Mouse (Mus musculus): ENCODE data around the gene Apoo. TPM values are rescaled to one million over a fixed set of nuclear protein-coding genes. Genes with fewer than 3 reads are reported as not detected.
A peak's percentile ranks its signal among the peaks of the same experiment; 100 is the strongest.
"Not testable (repeated sequence)": the region's sequence is repeated elsewhere in the genome, so short reads cannot be mapped to it uniquely, and the experiment has no call there.

Apoo gene
- polyA plus RNA-seq, 1 experiment: 43.1 TPM

- DNase-seq: peak; percentile 22
- H3K27ac ChIP-seq (ENCODE audit: insufficient read depth, low read depth, low read length): no peak overlapping the region
- no peaks in the 10 kb centered on the region for H3K27me3 ChIP-seq (replicated peaks; ENCODE audit: control insufficient read depth, insufficient read depth, low read length)
- H3K4me1 ChIP-seq (ENCODE audit: control insufficient read depth, insufficient read depth, low read length): no peaks in the 10 kb centered on the region
- H3K36me3 ChIP-seq (ENCODE audit: control insufficient read depth, insufficient read depth, low read length): no peaks in the 10 kb centered on the region
- 25% methylated on average over 3 of the region's 3 CpGs for WGBS
- no peak for TF ChIP-seq POLR2A (IDR thresholded peaks at IDR 0.05; ENCODE audit: low read depth, low read length)
- TF ChIP-seq CTCF (conservative IDR thresholded peaks at IDR 0.05; ENCODE audit: insufficient read depth, insufficient read length, low read depth, low read length): no peak
- no peak overlapping the region for H3K4me3 ChIP-seq (ENCODE audit: insufficient read depth, low read depth, low read length)
These were observed 42.1 kb downstream of the Apoo start for GRCm38 (mm10) chrX:94408975-94409374.

- Histone ChIP-seq H3K27ac (ENCODE audit: insufficient read depth, low read depth, low read length) (no peak overlapping the region), H3K27me3 (replicated peaks; ENCODE audit: control insufficient read depth, insufficient read depth, low read length) (no peaks in the 10 kb centered on the region), H3K4me1 (ENCODE audit: control insufficient read depth, insufficient read depth, low read length) (no peaks in the 10 kb centered on the region), H3K4me3 (ENCODE audit: insufficient read depth, low read depth, low read length) (no peak overlapping the region), H3K36me3 (ENCODE audit: control insufficient read depth, insufficient read depth, low read length) (no peaks in the 10 kb centered on the region)
- no peak for TF ChIP-seq CTCF (conservative IDR thresholded peaks at IDR 0.05; ENCODE audit: insufficient read depth, insufficient read length, low read depth, low read length)
- no peak for TF ChIP-seq POLR2A (IDR thresholded peaks at IDR 0.05; ENCODE audit: low read depth, low read length)
- WGBS: 94% methylated on average over 2 of the region's 2 CpGs
- DNase-seq: no peak
These were observed 53.3 kb downstream of the Apoo start for GRCm38 (mm10) chrX:94420210-94420609.

GRCm38 (mm10) chrX:94431548-94432375 is 64.8 kb downstream of the Apoo start:
- Histone ChIP-seq H3K4me1 (ENCODE audit: control insufficient read depth, insufficient read depth, low read length) (no peaks in the 10 kb centered on the region), H3K4me3 (ENCODE audit: insufficient read depth, low read depth, low read length) (no peak overlapping the region), H3K27ac (ENCODE audit: insufficient read depth, low read depth, low read length) (no peak overlapping the region), H3K36me3 (ENCODE audit: control insufficient read depth, insufficient read depth, low read length) (no peaks in the 10 kb centered on the region), H3K27me3 (replicated peaks; ENCODE audit: control insufficient read depth, insufficient read depth, low read length) (no peaks in the 10 kb centered on the region)
- DNase-seq: peak; percentile 28
- TF ChIP-seq POLR2A (IDR thresholded peaks at IDR 0.05; ENCODE audit: low read depth, low read length): no peak
- TF ChIP-seq CTCF (conservative IDR thresholded peaks at IDR 0.05; ENCODE audit: insufficient read depth, insufficient read length, low read depth, low read length): peak; percentile 44
- WGBS: 22% methylated on average over 9 of the region's 9 CpGs

GRCm38 (mm10) chrX:94445427-94445826 is 78.5 kb downstream of the Apoo start:
- not testable (repeated sequence) for H3K27me3 ChIP-seq (replicated peaks; ENCODE audit: control insufficient read depth, insufficient read depth, low read length); H3K4me3 ChIP-seq (ENCODE audit: insufficient read depth, low read depth, low read length); H3K4me1 ChIP-seq (ENCODE audit: control insufficient read depth, insufficient read depth, low read length); DNase-seq; H3K27ac ChIP-seq (ENCODE audit: insufficient read depth, low read depth, low read length); H3K36me3 ChIP-seq (ENCODE audit: control insufficient read depth, insufficient read depth, low read length)
- no CpG with 5 or more reads among the region's 3 CpGs for WGBS

- H3K27ac ChIP-seq (ENCODE audit: insufficient read depth, low read depth, low read length); H3K4me3 ChIP-seq (ENCODE audit: insufficient read depth, low read depth, low read length); DNase-seq; H3K36me3 ChIP-seq (ENCODE audit: control insufficient read depth, insufficient read depth, low read length); H3K4me1 ChIP-seq (ENCODE audit: control insufficient read depth, insufficient read depth, low read length); H3K27me3 ChIP-seq (replicated peaks; ENCODE audit: control insufficient read depth, insufficient read depth, low read length): not testable (repeated sequence)
- WGBS: 98% methylated on average over 2 of the region's 2 CpGs
These were observed 79.1 kb downstream of the Apoo start for GRCm38 (mm10) chrX:94446021-94446420.

GRCm38 (mm10) chrX:94450047-94450881 is 83.3 kb downstream of the Apoo start:
- not testable (repeated sequence) for H3K27me3 ChIP-seq (replicated peaks; ENCODE audit: control insufficient read depth, insufficient read depth, low read length)
- no CpG with 5 or more reads among the region's 7 CpGs for WGBS

GRCm38 (mm10) chrX:94459346-94459745 is 92.4 kb downstream of the Apoo start:
- Histone ChIP-seq H3K4me1 (ENCODE audit: control insufficient read depth, insufficient read depth, low read length) (no peaks in the 10 kb centered on the region), H3K4me3 (ENCODE audit: insufficient read depth, low read depth, low read length) (no peak overlapping the region), H3K27me3 (replicated peaks; ENCODE audit: control insufficient read depth, insufficient read depth, low read length) (no peaks in the 10 kb centered on the region), H3K27ac (ENCODE audit: insufficient read depth, low read depth, low read length) (no peak overlapping the region), H3K36me3 (ENCODE audit: control insufficient read depth, insufficient read depth, low read length) (no peaks in the 10 kb centered on the region)
- no peak for DNase-seq
- no peak for TF ChIP-seq POLR2A (IDR thresholded peaks at IDR 0.05; ENCODE audit: low read depth, low read length)
- no peak for TF ChIP-seq CTCF (conservative IDR thresholded peaks at IDR 0.05; ENCODE audit: insufficient read depth, insufficient read length, low read depth, low read length)
- 54% methylated on average over 4 of the region's 4 CpGs for WGBS

More at GRCm38 (mm10) chrX:94450047-94450881, 83.3 kb downstream of the Apoo start:
- not testable (repeated sequence) for DNase-seq; H3K4me3 ChIP-seq (ENCODE audit: insufficient read depth, low read depth, low read length); H3K4me1 ChIP-seq (ENCODE audit: control insufficient read depth, insufficient read depth, low read length); H3K36me3 ChIP-seq (ENCODE audit: control insufficient read depth, insufficient read depth, low read length); H3K27ac ChIP-seq (ENCODE audit: insufficient read depth, low read depth, low read length)

GRCm38 (mm10) chrX:94461513-94461912 is 94.6 kb downstream of the Apoo start:
- H3K27ac ChIP-seq (ENCODE audit: insufficient read depth, low read depth, low read length); H3K4me3 ChIP-seq (ENCODE audit: insufficient read depth, low read depth, low read length); DNase-seq; H3K36me3 ChIP-seq (ENCODE audit: control insufficient read depth, insufficient read depth, low read length); H3K4me1 ChIP-seq (ENCODE audit: control insufficient read depth, insufficient read depth, low read length); H3K27me3 ChIP-seq (replicated peaks; ENCODE audit: control insufficient read depth, insufficient read depth, low read length): not testable (repeated sequence)
- WGBS: 80% methylated on average over 1 of the region's 3 CpGs

GRCm38 (mm10) chrX:94462604-94463429 is 95.9 kb downstream of the Apoo start:
- H3K27ac ChIP-seq (ENCODE audit: insufficient read depth, low read depth, low read length); DNase-seq; H3K4me1 ChIP-seq (ENCODE audit: control insufficient read depth, insufficient read depth, low read length); H3K27me3 ChIP-seq (replicated peaks; ENCODE audit: control insufficient read depth, insufficient read depth, low read length); H3K36me3 ChIP-seq (ENCODE audit: control insufficient read depth, insufficient read depth, low read length); H3K4me3 ChIP-seq (ENCODE audit: insufficient read depth, low read depth, low read length): not testable (repeated sequence)
- WGBS: no CpG with 5 or more reads among the region's 7 CpGs

Measured in kidney, adult 2 months (tissue).